Mouse (Mus musculus) heart, postnatal 0 days (tissue): ENCODE data around the gene Mvb12b.

Experiments
- CTCF ChIP-seq: IDR thresholded peaks from 2 replicates; pipeline ENCODE4 v1.5.1; 2016; ENCODE audit warnings: antibody characterized with exemption, control low read depth, low read depth
- EP300 ChIP-seq: IDR thresholded peaks from 2 replicates; pipeline ENCODE4 v1.6.1; 2016; ENCODE audit warnings: antibody characterized with exemption, low read depth

DNA sequence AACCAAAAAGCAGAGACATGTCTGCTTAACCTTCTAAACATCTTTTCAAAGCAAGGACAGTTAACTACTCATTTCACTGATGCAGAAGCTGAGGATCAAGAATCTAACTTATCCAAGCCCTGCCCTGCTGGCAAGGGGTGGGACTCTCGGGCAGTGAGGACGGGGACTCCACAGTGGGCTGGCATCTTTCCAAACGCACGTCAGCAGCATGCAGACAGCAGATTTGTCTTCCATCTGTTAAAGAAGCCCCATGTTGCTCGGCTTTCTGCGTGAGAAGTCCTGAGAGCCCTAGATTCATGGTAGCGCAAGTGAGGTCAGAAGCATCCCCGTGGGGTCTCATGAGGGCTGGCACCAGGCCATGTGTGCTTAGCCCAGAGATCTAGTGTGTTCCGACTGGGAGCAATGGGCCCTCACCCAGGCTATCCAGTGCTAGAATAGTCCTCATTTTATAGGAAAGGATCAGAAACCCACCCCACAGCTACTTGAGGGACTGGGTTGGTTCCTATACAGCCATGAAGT lies 167.3 kb downstream of the Mvb12b start:
- TF ChIP-seq CTCF (no peak), EP300 (no peak)
